Mouse (Mus musculus) heart, adult 2 months (tissue): ENCODE measurements at regions not wholly inside any gene's neighbourhood (a gene's known extent, or its start where the extent isn't known, plus 50 kb on each side); places are given as distances from the start of the nearest gene placed in this dataset.

Experiments used
- DNase-seq, 2 experiments: peaks; one replicate each; pipeline ENCODE4 v3.0.0; 2021
- H3K27ac ChIP-seq: fragments of 200-600 bp; 2 replicates; pipeline ENCODE4 v1.8.1; 2022
- H3K27me3 ChIP-seq: fragments of 200-500 bp; 2 replicates; pipeline ENCODE4 v1.6.1; 2012; ENCODE audit warnings: mild to moderate bottlenecking, low read length, inconsistent platforms, mixed read lengths; ENCODE audit not compliant: control insufficient read depth, insufficient read depth
- H3K36me3 ChIP-seq: fragments of 200-500 bp; 2 replicates; pipeline ENCODE4 v1.6.1; 2012; ENCODE audit warnings: low read length, inconsistent platforms; ENCODE audit not compliant: control insufficient read depth, insufficient read depth
- H3K4me1 ChIP-seq: fragments of 200-500 bp; 2 replicates; pipeline ENCODE4 v1.6.1; 2011; ENCODE audit warnings: low read length; ENCODE audit not compliant: control insufficient read depth, insufficient read depth
- H3K4me3 ChIP-seq: fragments of 200-600 bp; 2 replicates; pipeline ENCODE4 v1.8.1; 2022
- H3K79me2 ChIP-seq: fragments of 200-500 bp; replicated peaks from 2 replicates; pipeline ENCODE4 v1.6.1; 2012; ENCODE audit warnings: mild to moderate bottlenecking, inconsistent platforms, low read length, moderate library complexity, mixed read lengths; ENCODE audit not compliant: control insufficient read depth, insufficient read depth
- H3K9ac ChIP-seq: fragments of 200-500 bp; 2 replicates; pipeline ENCODE4 v1.6.1; 2012; ENCODE audit warnings: low read depth, mild to moderate bottlenecking, control low read depth, inconsistent platforms, low read length, mixed read lengths
- CTCF ChIP-seq: fragments of 200-600 bp; IDR thresholded peaks from 2 replicates; pipeline ENCODE4 v1.8.1; 2022; ENCODE audit warnings: antibody characterized with exemption, mild to moderate bottlenecking, moderate library complexity
- EP300 ChIP-seq: fragments of 200-500 bp; IDR thresholded peaks from 2 replicates; pipeline ENCODE4 v1.6.1; 2011; ENCODE audit warnings: low read depth, low read length, control low read depth; ENCODE audit not compliant: insufficient read depth
- POLR2A ChIP-seq: fragments of 200-500 bp; IDR thresholded peaks from 2 replicates; pipeline ENCODE4 v1.6.1; 2011; ENCODE audit warnings: mild to moderate bottlenecking, low read depth, low read length, control low read depth; ENCODE audit not compliant: insufficient read depth
- WGBS: fragments of 180-500 bp; shearing (Covaris S2); methylation state at CpG from one replicate; pipeline ENCODE4 v1.1.7; 2018; 5-methylcytosine and 5-hydroxymethylcytosine counted together
- intact Hi-C: fragments of 180-260 bp; cut with DNase I; formaldehyde crosslinking; loops from one replicate; pipeline ENCODE4 v1.15.1; 2025

GRCm38 (mm10) chr2:6263565-6263964 lies 50.7 kb upstream of the Echdc3 start:
- Histone ChIP-seq H3K9ac (no peak overlapping the region), H3K36me3 (no peaks in the 10 kb centered on the region), H3K4me1 (peaks cover 7% of the 10 kb centered on the region), H3K27me3 (no peaks in the 10 kb centered on the region), H3K79me2 (no peaks in the 10 kb centered on the region), H3K4me3 (no peak overlapping the region), H3K27ac (no peak overlapping the region)
- intact Hi-C loops, result no loop called here
- TF ChIP-seq CTCF, result no peak
- TF ChIP-seq POLR2A, result no peak
- TF ChIP-seq EP300, result no peak
- DNase-seq, result no peak
- WGBS, result over 99% methylated on average over 4 of the region's 4 CpGs

DNA sequence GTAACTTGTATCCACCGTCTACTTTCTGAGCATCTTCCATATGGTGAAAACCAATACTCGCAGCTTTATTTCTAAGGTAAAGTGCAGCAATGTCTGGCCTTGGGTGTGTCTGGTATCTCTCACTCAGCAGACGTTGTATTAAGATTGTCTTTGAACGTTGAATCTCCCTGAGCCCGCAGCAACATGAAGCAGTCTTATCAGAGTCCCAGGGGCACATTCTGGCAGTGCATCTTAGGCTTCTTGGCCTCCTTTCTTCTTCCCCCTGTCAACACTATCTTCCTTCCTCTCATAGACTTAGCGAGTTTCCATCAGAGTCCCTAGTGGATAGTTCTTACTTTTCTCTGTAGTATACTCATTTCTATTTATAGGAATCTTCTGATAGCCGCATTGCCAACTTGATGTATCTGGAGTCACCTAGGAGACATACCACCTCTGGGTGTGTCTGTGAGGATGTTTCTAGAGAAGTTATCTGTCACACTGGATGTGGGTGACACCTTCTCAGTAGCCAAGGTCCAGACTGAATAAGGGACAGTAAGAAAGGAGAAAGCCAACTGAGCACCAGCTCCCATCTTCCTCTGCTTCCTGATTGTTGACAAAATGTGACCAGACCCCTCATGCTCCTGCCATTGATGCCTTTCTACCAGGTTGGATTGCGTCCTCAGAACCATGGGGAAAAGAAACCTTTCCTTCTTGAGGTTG lies 51.4 kb upstream of the Echdc3 start:
- H3K27me3 ChIP-seq, result no peaks in the 10 kb centered on the region
- TF ChIP-seq POLR2A (no peak), CTCF (no peak), EP300 (no peak)
- WGBS, result 61% methylated on average over 8 of the region's 8 CpGs

GRCm38 (mm10) chr2:6265117-6265516 lies 52.3 kb upstream of the Echdc3 start:
- no peak for DNase-seq
- 54% methylated on average over 3 of the region's 3 CpGs for WGBS
- H3K27ac ChIP-seq, result no peak overlapping the region
- H3K36me3 ChIP-seq, result no peaks in the 10 kb centered on the region
- H3K79me2 ChIP-seq, result no peaks in the 10 kb centered on the region
- intact Hi-C loops, result no loop called here
- no peaks in the 10 kb centered on the region for H3K27me3 ChIP-seq
- H3K4me3 ChIP-seq, result no peak overlapping the region
- H3K4me1 ChIP-seq, result peaks cover 5% of the 10 kb centered on the region
- no peak overlapping the region for H3K9ac ChIP-seq
- TF ChIP-seq POLR2A (no peak), EP300 (no peak), CTCF (no peak)

More for the DNA sequence above, 51.4 kb upstream of the Echdc3 start:
- H3K4me3 ChIP-seq, result no peak overlapping the region
- H3K27ac ChIP-seq, result no peak overlapping the region
- H3K36me3 ChIP-seq, result no peaks in the 10 kb centered on the region
- H3K9ac ChIP-seq, result no peak overlapping the region
- DNase-seq, result no peak
- H3K4me1 ChIP-seq, result peaks cover 6% of the 10 kb centered on the region
- H3K79me2 ChIP-seq, result no peaks in the 10 kb centered on the region
- intact Hi-C loops, result no loop called here

- H3K36me3 ChIP-seq, result no peaks in the 10 kb centered on the region
- no peak overlapping the region for H3K27ac ChIP-seq
- no peaks in the 10 kb centered on the region for H3K27me3 ChIP-seq
- TF ChIP-seq POLR2A, result no peak
- no peak for TF ChIP-seq CTCF
- no peak for TF ChIP-seq EP300
- 39% methylated on average over 6 of the region's 6 CpGs for WGBS
- intact Hi-C loops, result no loop called here
- H3K9ac ChIP-seq, result no peak overlapping the region
- no peak for DNase-seq
- peaks cover 5% of the 10 kb centered on the region for H3K4me1 ChIP-seq
- H3K79me2 ChIP-seq, result no peaks in the 10 kb centered on the region
- H3K4me3 ChIP-seq, result no peak overlapping the region
Observed at GRCm38 (mm10) chr2:6267066-6267465, 54.2 kb upstream of the Echdc3 start.

- intact Hi-C loops, result no loop called here
- 17% methylated on average over 9 of the region's 9 CpGs for WGBS
- H3K4me1 ChIP-seq, result peaks cover 5% of the 10 kb centered on the region
- H3K27me3 ChIP-seq, result no peaks in the 10 kb centered on the region
- no peaks in the 10 kb centered on the region for H3K36me3 ChIP-seq
- H3K79me2 ChIP-seq, result no peaks in the 10 kb centered on the region
- DNase-seq, result peak; percentile 49 to 74
- H3K27ac ChIP-seq, result no peak overlapping the region
- no peak overlapping the region for H3K9ac ChIP-seq
- TF ChIP-seq CTCF (no peak), POLR2A (no peak), EP300 (no peak)
- H3K4me3 ChIP-seq, result no peak overlapping the region
Observed at GRCm38 (mm10) chr2:6267537-6267936, 54.7 kb upstream of the Echdc3 start.

GRCm38 (mm10) chr2:6272514-6272913 lies 50.0 kb upstream of the Usp6nl start:
- WGBS, result 82% methylated on average over 2 of the region's 2 CpGs
- H3K4me1 ChIP-seq, result peaks cover 5% of the 10 kb centered on the region
- no peaks in the 10 kb centered on the region for H3K27me3 ChIP-seq
- H3K27ac ChIP-seq, result no peak overlapping the region
- H3K79me2 ChIP-seq, result no peaks in the 10 kb centered on the region
- H3K4me3 ChIP-seq, result no peak overlapping the region
- no peak for DNase-seq
- H3K36me3 ChIP-seq, result no peaks in the 10 kb centered on the region
- no peak overlapping the region for H3K9ac ChIP-seq
- intact Hi-C loops, result no loop called here
- no peak for TF ChIP-seq CTCF
- no peak for TF ChIP-seq POLR2A
- no peak for TF ChIP-seq EP300
